Mouse (Mus musculus): ENCODE data around the gene Cnnm3.

- TF ChIP-seq CTCF (conservative IDR thresholded peaks at IDR 0.05; ENCODE audit: low read length) (no peak), POU5F1 (IDR thresholded peaks at IDR 0.05; ENCODE audit: borderline replicate concordance, low read length) (no peak), NANOG (IDR thresholded peaks at IDR 0.05; ENCODE audit: borderline replicate concordance, low read length) (no peak)
Observed at GRCm38 (mm10) chr1:36533546-36533945, 21.9 kb downstream of the Cnnm3 start.
